Mouse (Mus musculus) embryo, embryonic 10 days (tissue): ENCODE measurements around the gene Olfr49.

Experiments used
- DNase-seq: peaks from one replicate; pipeline ENCODE4 v3.0.0-alpha.2; 2015; ENCODE audit warnings: low spot score

Olfr49 gene

DNA sequence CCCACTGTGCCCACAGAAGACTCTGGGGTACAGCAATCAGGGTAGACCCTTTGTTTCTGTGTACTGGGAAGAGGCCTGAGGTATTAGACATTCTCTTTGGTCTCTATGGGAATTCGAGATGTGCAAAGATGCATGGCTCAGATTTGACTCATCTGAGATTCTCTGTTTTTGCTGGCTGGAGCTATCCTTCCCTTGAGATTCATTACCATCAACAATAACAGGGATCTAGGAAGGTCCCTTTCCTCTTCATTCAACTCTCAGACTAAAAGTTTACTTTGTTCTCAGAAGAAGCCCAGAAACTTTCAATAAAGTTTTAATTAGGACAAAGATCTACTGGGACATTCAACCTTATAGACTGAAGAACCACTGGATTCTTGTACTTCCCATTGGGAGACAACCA lies at the start of gene Olfr49:
Olfr49 (minus strand) TSS at position 101 of the 400 bp plus-strand sequence.
- no peak for DNase-seq

DNA sequence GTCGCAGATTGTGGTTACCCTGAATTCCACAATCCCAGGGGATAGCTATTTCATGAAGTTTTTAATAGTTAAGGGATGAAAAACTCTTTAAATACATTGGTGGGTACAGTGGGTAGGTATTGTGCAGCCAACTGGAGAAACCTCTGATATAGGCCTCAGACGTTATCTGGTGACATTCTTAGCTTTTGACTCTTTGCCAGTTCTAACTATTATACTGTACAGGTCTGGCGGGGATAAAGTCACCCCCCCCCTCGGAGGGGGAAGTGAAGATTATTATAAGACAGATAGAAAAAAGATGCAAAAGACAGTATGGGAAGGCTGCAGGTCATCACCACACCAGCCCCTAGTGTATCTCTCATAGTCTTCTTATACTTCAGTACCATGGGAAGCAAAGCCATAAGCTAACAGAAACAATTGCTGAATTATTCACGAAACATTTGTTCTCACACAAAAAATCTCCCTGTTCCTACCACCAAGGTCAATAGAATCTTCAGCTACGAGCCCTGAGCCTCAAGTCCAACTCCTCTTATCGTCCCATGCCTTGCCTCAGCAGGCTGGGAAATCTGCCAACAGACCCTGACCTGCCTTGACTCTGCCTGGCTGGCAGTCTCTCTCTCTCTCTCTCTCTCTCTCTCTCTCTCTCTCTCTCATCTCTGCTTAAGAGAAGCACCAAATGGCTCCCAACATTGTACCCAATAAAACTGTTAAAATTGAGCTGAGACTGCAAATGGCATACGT lies 48.9 kb upstream of the Olfr49 start:
- DNase-seq = no peak

DNA sequence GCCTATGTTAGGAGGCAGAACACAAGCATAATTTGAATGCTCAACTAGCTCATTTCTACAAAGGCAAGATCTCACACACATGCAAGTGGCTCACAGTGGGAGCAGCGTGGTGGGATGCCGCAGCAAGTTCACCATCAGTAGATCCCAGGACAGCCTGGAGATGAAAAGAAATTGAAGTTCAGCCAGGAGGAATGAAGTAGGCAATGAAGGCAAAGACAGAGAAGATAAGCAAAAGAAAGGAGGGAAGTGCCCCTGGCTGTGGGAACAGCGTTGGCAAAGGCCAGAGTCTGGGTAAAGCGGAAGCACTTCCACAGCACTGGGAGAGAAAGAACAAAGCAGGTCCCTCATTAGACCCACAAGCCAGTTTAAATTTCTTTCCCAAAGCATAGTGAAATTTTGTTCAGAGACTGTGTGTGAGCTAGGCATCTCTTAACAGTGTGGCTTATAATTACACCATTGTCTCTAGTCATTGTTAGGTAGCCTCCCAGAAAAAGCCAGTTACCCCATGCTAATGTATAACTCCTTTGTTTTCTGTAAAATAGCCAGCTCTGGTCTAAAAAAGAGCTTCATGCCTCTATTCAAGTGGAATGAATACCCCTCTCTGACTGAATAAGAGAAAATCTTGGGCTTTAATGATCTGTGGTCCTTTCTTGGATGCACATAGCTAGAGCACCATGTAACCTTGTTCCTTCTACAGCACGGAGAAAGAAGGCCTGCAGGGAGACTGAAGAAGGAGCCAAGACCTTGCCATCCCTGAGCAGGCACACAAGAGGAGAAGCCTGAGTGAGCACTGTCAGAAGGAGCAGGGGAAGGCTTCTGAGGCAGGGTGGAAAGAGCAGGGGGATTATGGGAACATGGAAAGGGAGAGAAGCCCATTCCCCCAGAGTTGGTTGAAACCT lies 47.7 kb upstream of the Olfr49 start:
- DNase-seq = no peak

DNA sequence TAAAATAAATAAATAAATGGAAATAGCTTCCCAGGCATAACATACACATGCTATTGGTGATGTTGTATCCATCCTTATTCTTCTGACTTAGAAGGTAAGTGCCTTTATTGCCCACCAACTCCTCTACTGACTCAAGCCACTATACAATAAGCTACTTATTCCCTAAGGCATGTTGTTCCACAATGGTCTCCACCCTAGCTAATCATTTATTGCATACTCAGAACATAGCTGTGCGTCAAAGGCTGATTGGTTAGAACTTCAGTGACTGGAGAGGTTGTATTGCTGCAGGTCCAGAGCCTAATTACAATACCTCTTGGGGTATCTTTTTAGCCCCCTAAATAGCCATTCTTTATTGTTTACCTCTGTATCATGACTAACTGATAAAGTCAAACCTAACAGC lies 46.4 kb upstream of the Olfr49 start:
- no peak for DNase-seq

DNA sequence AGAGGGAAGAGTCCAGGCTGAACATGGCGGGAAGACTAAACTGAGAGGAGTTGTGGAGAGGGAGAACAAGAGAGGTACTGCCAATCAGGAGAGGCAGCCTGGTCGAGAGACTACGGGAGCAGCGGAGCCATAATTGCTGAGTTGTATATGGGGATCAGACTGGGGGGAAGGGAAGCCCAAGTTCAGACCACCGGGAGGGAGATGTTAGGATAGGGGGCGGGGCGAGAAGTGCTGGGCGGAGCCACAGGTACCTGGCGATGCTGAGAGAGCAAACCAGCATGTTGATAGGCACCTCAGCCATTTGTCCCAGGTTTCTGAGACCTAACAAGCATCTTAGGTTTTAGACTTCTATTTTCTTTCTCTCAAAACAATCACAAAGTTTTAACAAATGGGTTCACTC lies 44.5 kb upstream of the Olfr49 start:
- DNase-seq = no peak

DNA sequence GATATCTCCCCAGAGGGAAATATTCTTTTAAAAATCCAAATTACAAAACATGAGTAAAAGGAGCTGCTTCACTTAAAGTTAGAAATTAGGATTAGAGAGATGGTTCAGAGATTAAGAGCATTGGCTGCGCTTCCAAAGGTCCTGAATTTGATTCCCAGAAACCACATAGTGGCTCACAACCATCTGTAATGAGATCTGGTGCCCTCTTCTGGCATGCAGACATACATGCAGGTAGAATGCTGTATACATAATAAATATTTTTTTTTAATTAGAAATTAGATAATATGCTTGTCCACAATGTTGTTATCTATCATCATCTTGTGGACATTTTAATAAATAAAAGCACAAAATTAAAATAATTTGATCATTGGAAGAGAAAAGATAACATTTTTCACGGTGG lies 43.8 kb upstream of the Olfr49 start:
- no peak for DNase-seq

DNA sequence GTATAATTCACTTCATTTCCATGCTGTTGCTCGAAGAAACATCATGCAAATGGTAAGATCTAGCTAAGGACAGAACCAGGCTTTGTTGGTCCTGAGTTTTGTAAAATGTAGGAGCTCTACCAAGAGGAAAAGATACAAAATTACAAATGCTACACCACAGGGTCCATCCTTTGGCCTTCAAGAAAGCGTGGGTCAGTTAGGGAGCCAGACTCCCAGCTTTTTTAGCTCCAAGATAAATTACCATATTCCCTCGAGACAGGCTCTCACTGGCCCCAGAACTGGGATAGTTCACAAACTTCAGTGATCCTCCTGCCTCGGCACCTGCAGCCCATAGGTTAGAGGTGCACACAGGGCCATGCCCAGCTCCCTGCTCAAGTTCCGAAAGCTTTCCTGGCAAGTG lies 39.7 kb upstream of the Olfr49 start:
- no peak for DNase-seq

DNA sequence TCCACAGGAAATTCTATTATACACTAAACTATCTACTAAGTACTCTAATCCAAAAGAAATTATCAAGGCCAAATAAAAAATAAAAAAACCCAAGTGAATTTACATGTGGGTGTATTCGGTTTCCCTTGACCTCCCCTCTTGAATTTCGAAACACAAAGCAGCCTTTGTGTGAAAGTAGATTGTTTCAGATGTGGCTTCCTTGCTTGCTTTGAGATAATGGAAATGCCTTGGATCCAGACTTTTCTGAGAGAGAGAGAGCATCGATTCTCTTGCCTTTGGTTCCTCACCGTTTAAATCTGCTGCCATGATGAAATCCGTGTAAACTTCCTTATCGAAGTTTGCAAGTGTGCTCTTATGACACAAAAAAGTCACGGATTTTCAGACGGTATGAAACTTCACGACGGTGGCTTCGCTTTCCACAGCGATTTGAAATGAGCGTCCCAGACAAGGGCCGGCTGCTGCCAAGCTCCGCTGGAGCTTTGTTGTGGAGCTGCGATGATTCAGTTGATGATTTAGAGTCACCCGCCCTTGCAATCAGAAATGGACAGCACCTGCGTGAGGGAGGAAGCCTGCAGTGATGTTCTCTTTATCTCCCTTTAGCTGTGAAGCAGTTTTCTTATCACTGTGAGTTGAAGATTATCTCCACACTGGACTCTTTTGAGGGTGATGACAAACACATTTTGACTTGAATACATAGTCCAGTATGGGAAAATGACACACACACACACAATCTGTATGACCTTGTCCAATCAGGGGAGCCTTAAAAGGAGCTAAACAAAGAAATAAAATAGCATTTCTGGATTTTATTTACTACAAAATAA lies 37.0 kb upstream of the Olfr49 start:
- DNase-seq = no peak

DNA sequence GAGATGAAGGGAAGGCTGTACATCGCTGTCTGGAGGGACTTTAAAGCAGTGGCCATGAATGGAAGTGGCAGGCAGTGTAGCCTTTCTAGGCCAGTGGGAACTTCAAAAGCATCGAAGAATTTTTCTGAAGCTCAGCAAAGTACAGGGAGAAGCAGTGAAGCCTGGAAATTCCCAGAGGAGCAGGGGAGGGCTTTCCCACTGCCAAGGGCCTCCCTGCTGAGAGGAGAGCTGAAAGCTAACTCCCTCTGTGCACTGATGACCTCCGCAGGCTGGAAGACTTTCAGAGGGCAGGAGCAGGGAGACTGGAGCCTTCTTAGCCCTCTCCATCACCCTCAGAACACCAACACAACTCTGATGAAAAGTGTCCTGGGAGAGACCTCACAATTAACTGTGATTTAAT lies 27.0 kb upstream of the Olfr49 start:
- DNase-seq = no peak

DNA sequence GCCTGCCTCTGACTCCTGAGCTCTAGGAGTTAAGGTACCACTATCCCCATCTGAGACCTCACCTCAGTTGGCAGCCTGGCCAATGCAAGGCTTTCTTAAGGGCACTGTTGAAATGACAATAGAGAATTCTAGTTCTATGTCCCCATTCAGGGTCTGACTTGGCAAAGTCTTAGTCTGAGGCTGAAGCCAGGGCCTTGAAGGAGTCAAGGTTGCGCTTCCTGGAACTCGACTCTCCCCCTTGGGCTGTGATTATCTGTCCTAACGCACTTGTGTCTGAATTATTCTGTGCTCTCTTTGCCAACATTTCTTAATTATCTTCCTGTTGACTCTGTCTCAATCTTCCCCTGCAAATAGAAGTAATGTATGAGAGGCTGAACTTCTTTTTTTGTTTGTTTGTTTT lies 15.9 kb upstream of the Olfr49 start:
- no peak for DNase-seq

DNA sequence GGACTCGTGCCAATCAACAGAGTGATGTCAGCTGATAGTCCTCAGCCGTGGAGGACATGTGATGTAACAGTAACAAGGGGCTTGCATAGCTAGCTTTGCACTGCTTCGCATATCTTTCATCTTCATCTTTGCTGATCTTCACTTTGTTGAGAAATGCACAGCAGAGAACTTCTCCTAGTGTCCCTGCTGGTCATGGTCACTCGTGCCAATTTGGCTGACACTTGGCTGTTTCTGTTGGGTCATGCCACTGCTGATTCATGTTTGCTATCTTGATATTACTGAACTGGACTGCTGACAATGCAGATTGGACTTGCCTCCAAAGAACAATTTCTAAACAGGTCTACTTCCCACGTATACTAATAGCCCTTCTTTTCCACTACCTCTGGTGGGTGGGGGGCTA lies 15.4 kb upstream of the Olfr49 start:
- no peak for DNase-seq

DNA sequence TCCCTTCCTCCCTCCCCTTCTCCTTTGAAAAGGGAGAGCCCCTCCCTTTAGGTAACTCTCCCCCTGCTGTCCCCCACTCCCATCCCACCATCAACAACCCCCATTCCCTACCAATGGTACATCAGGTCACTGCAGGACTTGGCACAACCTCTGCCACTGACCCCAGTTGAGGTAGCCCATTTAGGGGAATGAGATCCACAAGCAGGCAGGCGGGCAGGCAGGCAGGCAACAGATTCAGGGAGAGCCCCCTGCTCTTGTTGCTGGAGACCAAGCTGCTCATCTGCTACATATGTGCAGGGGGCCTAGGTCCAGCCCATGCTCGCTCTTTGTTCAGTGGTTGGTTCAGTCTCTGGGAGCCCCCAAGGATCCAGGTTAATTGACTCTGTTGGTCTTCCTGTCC lies 8.3 kb downstream of the Olfr49 start:
- no peak for DNase-seq

DNA sequence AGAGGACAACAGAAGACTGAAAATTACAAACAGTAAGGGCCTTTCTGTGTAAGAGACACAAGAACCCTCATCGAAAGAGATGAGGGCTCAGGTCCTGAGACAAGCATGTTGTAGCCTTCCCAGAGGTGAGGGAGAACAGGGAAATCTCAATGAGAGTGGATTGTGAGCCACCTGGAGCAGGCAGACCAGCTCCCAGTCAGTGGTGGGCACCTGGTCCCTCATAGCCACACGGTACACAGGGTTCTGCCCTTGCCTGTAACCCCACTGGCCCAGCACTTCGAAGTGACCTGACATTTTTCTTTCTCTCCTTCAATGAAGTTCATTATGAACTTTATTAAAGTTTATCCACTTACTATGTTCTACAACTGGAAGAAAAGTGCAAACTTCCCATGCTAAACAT lies 12.0 kb downstream of the Olfr49 start:
- DNase-seq = no peak

DNA sequence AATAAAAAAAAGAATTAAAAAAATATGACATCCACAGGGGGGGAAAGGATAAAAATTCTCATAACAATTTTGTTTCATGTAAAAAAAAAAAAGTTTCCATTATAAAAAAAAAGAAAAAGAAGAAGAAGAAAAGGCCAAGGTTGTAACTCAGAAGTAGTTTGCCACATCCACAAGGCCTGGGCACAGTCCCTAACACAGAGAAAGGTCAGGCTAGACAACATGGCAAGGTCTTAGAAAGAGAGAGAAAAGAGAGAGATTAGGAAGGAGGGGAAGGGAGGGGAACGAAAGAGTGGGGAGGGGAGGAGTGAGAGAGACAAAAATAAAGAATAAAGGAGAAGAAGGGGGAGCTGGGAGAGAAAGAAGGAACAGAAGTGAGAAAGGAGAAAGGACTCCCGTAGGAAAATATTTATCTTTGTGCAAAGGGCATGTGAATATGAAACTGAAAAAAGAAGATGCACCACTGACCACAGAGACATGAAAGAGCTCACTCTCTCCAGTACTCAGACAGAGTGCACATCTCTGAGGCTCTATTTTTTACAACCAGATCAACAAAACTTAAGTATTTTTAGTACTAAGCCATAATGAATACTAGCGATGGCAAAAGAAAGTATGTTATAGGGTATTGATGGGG lies 12.6 kb downstream of the Olfr49 start:
- no peak for DNase-seq

DNA sequence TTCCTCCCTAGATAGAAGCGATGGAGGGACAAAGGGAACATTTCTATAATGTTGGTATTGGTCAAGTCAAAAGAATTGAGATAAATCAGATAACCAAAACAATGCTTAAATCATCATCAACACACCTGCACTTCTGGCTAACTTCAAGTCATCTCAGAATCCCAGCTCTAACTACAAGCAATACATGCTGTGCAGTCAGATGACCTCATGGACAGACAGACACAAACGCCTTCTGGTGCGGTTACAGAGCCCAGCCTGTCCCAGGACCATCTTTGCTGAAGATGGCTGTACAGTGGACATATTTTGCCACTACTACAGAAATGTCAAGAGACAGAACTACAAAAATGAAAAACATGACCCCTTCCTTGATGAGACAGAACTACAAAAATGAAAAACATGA lies 14.3 kb downstream of the Olfr49 start:
- no peak for DNase-seq

DNA sequence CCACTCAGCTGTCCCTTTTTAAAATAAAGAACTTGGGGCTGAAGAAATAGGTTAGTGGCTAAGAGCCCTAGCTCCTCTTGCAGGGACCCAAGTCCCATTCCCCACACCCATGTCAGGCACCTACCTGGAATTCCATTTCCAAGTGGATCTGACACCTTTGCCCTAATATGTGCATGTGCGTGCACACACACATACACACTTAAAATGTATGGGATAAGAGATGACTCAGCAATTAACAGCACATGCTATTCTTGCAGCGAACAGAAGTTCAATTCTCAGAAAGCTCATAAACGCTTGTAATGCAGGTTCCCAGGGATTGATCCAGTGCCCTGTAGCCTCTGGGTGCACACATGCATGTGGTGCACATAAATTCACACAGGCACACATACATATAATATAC lies 15.2 kb downstream of the Olfr49 start:
- no peak for DNase-seq

DNA sequence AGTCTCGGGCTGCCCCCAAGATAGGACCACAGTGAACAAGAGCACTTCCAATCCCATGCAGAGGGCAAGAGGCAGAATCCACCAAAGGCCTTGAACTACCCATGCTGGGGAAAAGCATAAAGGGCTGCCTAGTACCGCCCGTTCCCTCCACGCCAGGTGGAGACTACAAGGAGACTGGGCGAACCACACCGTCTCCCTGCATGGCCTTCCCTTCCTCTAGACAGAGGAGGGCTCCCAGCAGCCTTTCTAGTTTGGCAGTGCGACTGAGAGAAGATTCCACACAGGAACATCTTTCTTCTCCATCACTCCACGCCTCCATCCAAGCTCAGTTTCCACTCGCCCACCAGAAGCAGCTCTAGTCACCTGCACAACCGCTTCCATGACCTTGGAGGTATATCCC lies 16.8 kb downstream of the Olfr49 start:
- no peak for DNase-seq

DNA sequence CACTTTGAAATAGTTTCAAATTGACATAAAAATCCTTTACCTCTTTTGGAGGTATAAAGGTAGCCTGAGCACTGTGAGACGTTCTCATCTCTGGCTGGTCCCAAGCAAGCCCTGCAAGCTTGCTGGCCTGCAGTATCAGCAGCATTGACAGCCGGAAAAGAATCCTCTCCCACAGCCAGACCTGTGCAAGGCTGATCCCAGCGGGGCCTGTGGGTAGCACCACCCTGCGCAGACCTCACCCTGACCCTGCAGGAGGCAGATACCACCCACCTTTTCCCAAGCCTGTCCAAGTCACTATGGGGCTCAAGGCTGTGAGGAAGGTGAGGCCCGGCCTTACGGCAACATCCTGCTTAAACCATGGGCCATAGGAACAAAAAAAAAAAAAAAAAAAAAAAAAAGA lies 18.8 kb downstream of the Olfr49 start:
- no peak for DNase-seq

DNA sequence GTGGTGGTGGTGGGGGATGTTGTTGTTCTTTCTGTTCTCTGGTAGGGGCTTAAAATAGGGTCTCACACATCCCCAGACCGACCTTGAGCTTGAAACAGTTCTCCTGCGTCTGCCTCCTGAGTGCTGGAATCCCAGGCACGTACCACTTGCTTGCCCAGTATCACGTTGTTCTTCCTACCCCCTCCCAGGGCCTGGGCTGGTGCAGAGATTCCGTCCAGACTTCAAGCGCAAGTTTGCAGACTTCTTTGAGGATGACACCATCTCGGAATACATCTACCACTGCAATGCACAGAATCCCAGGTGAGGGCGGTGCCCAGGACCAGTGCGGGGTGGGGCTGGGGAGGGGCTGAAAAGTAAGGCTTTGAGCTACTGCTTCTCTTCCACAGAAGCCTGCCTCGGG lies 19.6 kb downstream of the Olfr49 start:
- no peak for DNase-seq

DNA sequence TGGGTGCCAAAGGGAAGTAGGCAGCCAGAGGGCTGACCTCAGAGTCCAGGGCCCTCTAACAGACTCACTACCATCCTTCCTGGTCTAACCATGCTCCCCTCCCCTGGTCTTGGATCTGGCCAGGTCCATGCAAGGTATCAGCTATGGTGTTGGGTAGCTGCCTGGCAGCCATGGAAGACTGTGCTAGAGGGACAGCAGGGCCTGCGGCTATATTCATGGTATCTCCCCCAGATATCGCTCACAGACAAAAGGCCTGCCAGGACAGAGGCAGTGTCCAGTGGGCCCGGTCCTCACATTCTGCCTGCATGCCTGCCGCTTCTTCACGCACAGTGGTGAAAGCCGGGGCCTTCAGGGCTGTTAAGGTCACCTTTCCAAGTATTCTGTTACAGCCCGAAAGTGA lies 20.5 kb downstream of the Olfr49 start:
- no peak for DNase-seq

DNA sequence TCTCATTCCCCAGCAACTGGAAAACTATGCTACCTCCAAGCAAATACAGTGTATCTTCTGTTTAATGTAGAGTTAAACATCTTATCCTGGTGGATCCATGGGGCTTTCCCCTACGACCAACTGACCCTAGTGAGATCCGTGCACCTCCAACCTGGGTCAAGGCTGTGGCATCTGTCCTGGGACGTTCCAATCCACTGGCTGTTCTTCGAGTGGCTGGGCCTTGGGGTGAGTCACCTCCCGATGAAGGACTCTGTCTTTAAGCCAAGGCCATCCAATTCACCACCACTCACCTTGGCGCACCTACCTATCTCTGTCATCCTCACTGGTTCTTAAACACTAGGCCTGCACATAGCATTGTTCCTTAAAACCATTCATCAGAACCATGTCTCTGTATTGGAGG lies 21.6 kb downstream of the Olfr49 start:
- DNase-seq = no peak

DNA sequence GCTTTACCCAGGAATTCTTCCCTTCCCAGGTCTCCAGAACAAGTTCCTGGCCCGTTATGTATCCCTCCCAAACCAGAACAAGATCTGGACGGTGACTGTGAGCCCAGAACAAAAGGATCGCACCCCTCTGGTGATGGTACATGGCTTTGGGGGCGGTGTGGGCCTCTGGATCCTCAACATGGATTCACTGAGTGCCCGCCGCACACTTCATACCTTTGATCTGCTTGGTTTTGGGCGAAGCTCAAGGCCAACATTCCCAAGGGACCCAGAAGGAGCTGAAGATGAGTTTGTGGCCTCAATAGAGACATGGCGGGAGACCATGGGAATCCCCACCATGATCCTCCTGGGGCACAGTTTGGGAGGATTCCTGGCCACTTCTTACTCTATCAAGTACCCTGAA lies 22.1 kb downstream of the Olfr49 start:
- DNase-seq = no peak
